Mouse (Mus musculus): ENCODE results near the gene Atp7a. TPM values are rescaled to one million over a fixed set of nuclear protein-coding genes. Genes with fewer than 3 reads are reported as not detected.
"Not testable (repeated sequence)": the region's sequence is repeated elsewhere in the genome, so short reads cannot be mapped to it uniquely, and the experiment has no call there.

The Atp7a gene
- 1 to 10 TPM; 6.2 to 7.2 TPM for total RNA-seq (2021)

- DNase-seq (ENCODE audit: extremely low spot score in 1 of 2, low spot score in 1 of 2): peak; percentile 62 to 80
Measured at GRCm38 (mm10) chrX:106026418-106027342, at the start of gene Atp7a. Gene Atp7a (plus strand): TSS chrX:106027276.

- DNase-seq (ENCODE audit: extremely low spot score in 1 of 2, low spot score in 1 of 2): no peak
Measured at GRCm38 (mm10) chrX:106001605-106002004, 25.5 kb upstream of the Atp7a start.

GRCm38 (mm10) chrX:106010762-106011161 is 16.3 kb upstream of the Atp7a start:
- DNase-seq (ENCODE audit: extremely low spot score in 1 of 2, low spot score in 1 of 2): no peak

- peak; percentile 19 to 52 for DNase-seq (ENCODE audit: extremely low spot score in 1 of 2, low spot score in 1 of 2)
Measured at GRCm38 (mm10) chrX:106011465-106012159, 15.5 kb upstream of the Atp7a start, which contains the start of gene Magt1. Gene Magt1 (minus strand): TSS chrX:106011906.

GRCm38 (mm10) chrX:106012559-106012958 is 14.5 kb upstream of the Atp7a start:
- DNase-seq (ENCODE audit: extremely low spot score in 1 of 2, low spot score in 1 of 2): no peak

GRCm38 (mm10) chrX:106013217-106013616 is 13.9 kb upstream of the Atp7a start:
- DNase-seq (ENCODE audit: extremely low spot score in 1 of 2, low spot score in 1 of 2): peak; percentile 12 to 56

GRCm38 (mm10) chrX:106014741-106015377 is 12.2 kb upstream of the Atp7a start:
- DNase-seq (ENCODE audit: extremely low spot score in 1 of 2, low spot score in 1 of 2): not testable (repeated sequence)

GRCm38 (mm10) chrX:106015571-106016322 is 11.3 kb upstream of the Atp7a start, which contains the start of gene Cox7b:
Gene Cox7b (plus strand): TSS chrX:106015700.
- peak; percentile 43 to 64 for DNase-seq (ENCODE audit: extremely low spot score in 1 of 2, low spot score in 1 of 2)

GRCm38 (mm10) chrX:106017102-106017501 is 10.0 kb upstream of the Atp7a start:
- no peak for DNase-seq (ENCODE audit: extremely low spot score in 1 of 2, low spot score in 1 of 2)

- no peak for DNase-seq (ENCODE audit: extremely low spot score in 1 of 2, low spot score in 1 of 2)
Measured at GRCm38 (mm10) chrX:106017516-106017915, 9.6 kb upstream of the Atp7a start.

- DNase-seq (ENCODE audit: extremely low spot score in 1 of 2, low spot score in 1 of 2): no peak
Measured at GRCm38 (mm10) chrX:106027343-106027674, 233 bp downstream of the Atp7a start.

- no peak for DNase-seq (ENCODE audit: extremely low spot score in 1 of 2, low spot score in 1 of 2)
Measured at GRCm38 (mm10) chrX:106030176-106030575, 3.1 kb downstream of the Atp7a start.

GRCm38 (mm10) chrX:106031124-106031523 is 4.0 kb downstream of the Atp7a start:
- no peak for DNase-seq (ENCODE audit: extremely low spot score in 1 of 2, low spot score in 1 of 2)

- no peak for DNase-seq (ENCODE audit: extremely low spot score in 1 of 2, low spot score in 1 of 2)
Measured at GRCm38 (mm10) chrX:106035727-106036126, 8.7 kb downstream of the Atp7a start.

- no peak for DNase-seq (ENCODE audit: extremely low spot score in 1 of 2, low spot score in 1 of 2)
Measured at GRCm38 (mm10) chrX:106037185-106037752, 10.2 kb downstream of the Atp7a start.

GRCm38 (mm10) chrX:106043863-106044617 is 17.0 kb downstream of the Atp7a start:
- DNase-seq (ENCODE audit: extremely low spot score in 1 of 2, low spot score in 1 of 2): no peak

GRCm38 (mm10) chrX:106045455-106045854 is 18.4 kb downstream of the Atp7a start:
- DNase-seq (ENCODE audit: extremely low spot score in 1 of 2, low spot score in 1 of 2): no peak

- no peak for DNase-seq (ENCODE audit: extremely low spot score in 1 of 2, low spot score in 1 of 2)
Measured at GRCm38 (mm10) chrX:106045928-106046327, 18.9 kb downstream of the Atp7a start.

- no peak for DNase-seq (ENCODE audit: extremely low spot score in 1 of 2, low spot score in 1 of 2)
Measured at GRCm38 (mm10) chrX:106048191-106048590, 21.1 kb downstream of the Atp7a start.

Measured in layer of hippocampus, postnatal 25 days (tissue).